Mouse (Mus musculus): ENCODE data around the gene Repin1. TPM values are rescaled to one million over a fixed set of nuclear protein-coding genes. Genes with fewer than 3 reads are reported as not detected.

Repin1 gene
- polyA plus RNA-seq, 1 experiment from 2014 or later: 34.2 TPM

DNA sequence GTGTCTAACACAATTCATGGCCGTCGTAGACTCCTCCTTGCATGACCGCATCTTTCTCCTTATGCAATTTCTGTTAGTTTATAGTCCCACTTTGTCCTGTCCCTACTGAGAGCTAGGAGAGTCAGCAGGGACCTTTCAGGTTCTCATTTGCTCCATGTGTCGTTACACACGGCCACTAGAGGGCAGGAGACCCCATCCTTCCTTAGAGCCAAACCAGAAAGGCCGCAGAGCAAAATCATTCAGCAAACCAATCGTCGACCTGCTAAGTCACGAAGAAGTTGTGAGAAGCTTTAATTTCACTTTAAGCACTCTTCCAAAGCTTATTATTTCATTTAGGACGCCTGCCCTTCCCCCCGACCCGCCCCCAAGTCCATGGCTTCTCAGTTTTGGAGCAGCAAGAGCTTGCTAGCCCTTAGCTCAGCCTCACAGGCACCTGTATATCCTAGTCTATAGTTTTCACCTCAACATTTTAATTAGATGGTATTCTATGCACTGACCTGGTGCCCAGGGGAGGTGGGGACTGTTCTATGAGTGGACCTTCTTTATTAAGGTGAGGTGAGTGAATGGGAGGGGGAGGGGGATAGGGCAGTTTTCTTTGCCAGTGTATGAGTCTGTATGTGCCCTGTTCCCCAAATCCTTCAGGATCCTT lies 52.1 kb downstream of the Repin1 start:
- DNase-seq (ENCODE audit: low spot score) (peak; percentile 84), ATAC-seq (replicated peaks; ENCODE audit: insufficient number of reproducible peaks, low FRiP score, low TSS enrichment, low read depth) (no peak; the same call in 1 of the 2 replicates)
- Histone ChIP-seq H3K9me3 (replicated peaks; ENCODE audit: control insufficient read depth, low read length) (no peaks in the 10 kb centered on the region), H3K9ac (replicated peaks; ENCODE audit: low read length) (no peak overlapping the region), H3K4me1 (ENCODE audit: control insufficient read depth, insufficient read depth, low read length) (no peaks in the 10 kb centered on the region), H3K4me3 (ENCODE audit: low read depth, low read length) (no peak overlapping the region), H3K27me3 (ENCODE audit: control insufficient read depth, insufficient read depth, low read length) (no peaks in the 10 kb centered on the region), H3K4me2 (ENCODE audit: low read depth, low read length) (no peak overlapping the region), H3K36me3 (replicated peaks; ENCODE audit: control insufficient read depth, insufficient read depth, low read depth, low read length) (no peaks in the 10 kb centered on the region), H3K27ac (replicated peaks; ENCODE audit: low read depth, low read length) (no peak overlapping the region)
- 15% methylated on average over 12 of the region's 12 CpGs for WGBS

DNA sequence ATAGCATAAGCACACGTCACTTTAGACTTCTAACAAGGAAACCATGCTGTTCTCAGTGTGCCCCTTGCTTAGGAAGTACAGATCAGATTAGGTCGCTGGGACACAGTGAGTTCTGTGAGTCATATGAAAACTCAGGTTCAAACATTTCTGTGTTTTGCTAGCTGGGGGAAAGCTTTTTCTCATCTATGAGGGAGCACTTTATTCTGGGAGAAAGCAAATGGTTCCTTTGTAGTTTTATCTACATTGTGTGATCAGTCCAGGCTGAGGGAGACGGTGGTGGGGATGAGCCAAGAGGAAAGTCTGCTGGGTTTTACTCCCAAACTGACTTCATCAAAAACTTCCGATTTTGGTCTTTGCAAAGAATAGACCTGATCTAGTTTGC lies 52.6 kb downstream of the Repin1 start:
- no peak overlapping the region for H3K27ac ChIP-seq (replicated peaks; ENCODE audit: low read depth, low read length)
- 82% methylated on average over 4 of the region's 4 CpGs for WGBS
- ATAC-seq (replicated peaks; ENCODE audit: insufficient number of reproducible peaks, low FRiP score, low TSS enrichment, low read depth): no peak
- H3K4me1 ChIP-seq (ENCODE audit: control insufficient read depth, insufficient read depth, low read length): no peaks in the 10 kb centered on the region
- H3K4me2 ChIP-seq (ENCODE audit: low read depth, low read length): no peak overlapping the region
- H3K9me3 ChIP-seq (replicated peaks; ENCODE audit: control insufficient read depth, low read length): no peaks in the 10 kb centered on the region
- no peak overlapping the region for H3K9ac ChIP-seq (replicated peaks; ENCODE audit: low read length)
- no peak for DNase-seq (ENCODE audit: low spot score)
- H3K36me3 ChIP-seq (replicated peaks; ENCODE audit: control insufficient read depth, insufficient read depth, low read depth, low read length): no peaks in the 10 kb centered on the region
- no peaks in the 10 kb centered on the region for H3K27me3 ChIP-seq (ENCODE audit: control insufficient read depth, insufficient read depth, low read length)
- no peak overlapping the region for H3K4me3 ChIP-seq (ENCODE audit: low read depth, low read length)

DNA sequence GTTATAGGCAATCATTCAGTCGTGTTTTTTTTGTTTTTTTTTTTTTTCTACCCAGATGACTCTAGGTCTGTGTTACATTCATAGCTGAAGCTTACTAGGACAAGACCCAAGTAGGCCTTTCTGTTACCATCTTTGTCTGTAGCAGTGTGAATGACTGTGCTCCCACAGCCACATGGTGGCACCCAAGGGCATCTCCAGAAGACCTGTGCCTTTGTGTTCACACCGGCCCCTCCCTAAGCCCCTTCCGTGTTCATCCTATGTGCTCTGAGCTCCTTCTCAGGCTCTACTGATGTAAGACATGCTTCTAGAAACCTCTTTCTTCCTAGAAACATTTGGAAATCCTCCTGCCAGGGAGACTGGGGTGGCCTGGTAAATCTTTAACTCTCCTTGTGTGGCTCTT lies 53.3 kb downstream of the Repin1 start, which contains the start of gene Gimap8:
Gene Gimap8 (plus strand): TSS at position 240 of the 400 bp plus-strand sequence.
- no peak within 1 kb of the TSS for H3K27ac ChIP-seq (replicated peaks; ENCODE audit: low read depth, low read length)
- no peak for DNase-seq (ENCODE audit: low spot score)
- WGBS: 43% methylated on average over 3 of the region's 3 CpGs
- H3K27me3 ChIP-seq (ENCODE audit: control insufficient read depth, insufficient read depth, low read length): no peaks in the 10 kb centered on the region
- H3K9ac ChIP-seq (replicated peaks; ENCODE audit: low read length): no peak within 1 kb of the TSS
- no peaks in the 10 kb centered on the region for H3K9me3 ChIP-seq (replicated peaks; ENCODE audit: control insufficient read depth, low read length)
- H3K4me2 ChIP-seq (ENCODE audit: low read depth, low read length): no peak within 1 kb of the TSS
- H3K36me3 ChIP-seq (replicated peaks; ENCODE audit: control insufficient read depth, insufficient read depth, low read depth, low read length): no peaks in the 10 kb centered on the region
- no peaks in the 10 kb centered on the region for H3K4me1 ChIP-seq (ENCODE audit: control insufficient read depth, insufficient read depth, low read length)
- H3K4me3 ChIP-seq (ENCODE audit: low read depth, low read length): no peak within 1 kb of the TSS
- no peak for ATAC-seq (replicated peaks; ENCODE audit: insufficient number of reproducible peaks, low FRiP score, low TSS enrichment, low read depth)

DNA sequence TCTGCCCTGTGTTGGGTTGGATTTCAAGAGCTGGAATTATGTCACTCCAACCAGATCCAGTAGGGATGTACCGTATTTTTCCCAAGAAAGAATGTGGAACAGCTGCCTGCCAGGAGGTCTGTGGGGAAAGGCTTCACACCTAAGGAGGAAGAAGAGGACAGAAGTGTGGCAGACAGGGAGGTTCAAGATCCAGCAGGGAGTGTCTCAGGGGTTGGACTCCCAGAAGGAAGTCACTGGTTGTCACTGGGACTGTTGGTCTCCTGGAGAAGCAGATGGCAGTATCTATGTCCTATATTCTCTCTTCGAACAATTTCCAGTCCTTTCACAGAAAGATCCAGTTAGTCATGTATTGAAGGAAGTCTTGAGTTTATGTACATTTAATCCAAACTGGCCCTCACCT lies 53.9 kb downstream of the Repin1 start:
- DNase-seq (ENCODE audit: low spot score) (no peak), ATAC-seq (replicated peaks; ENCODE audit: insufficient number of reproducible peaks, low FRiP score, low TSS enrichment, low read depth) (no peak)
- Histone ChIP-seq H3K27me3 (ENCODE audit: control insufficient read depth, insufficient read depth, low read length) (no peaks in the 10 kb centered on the region), H3K4me1 (ENCODE audit: control insufficient read depth, insufficient read depth, low read length) (no peaks in the 10 kb centered on the region), H3K4me2 (ENCODE audit: low read depth, low read length) (no peak overlapping the region), H3K9ac (replicated peaks; ENCODE audit: low read length) (no peak overlapping the region), H3K36me3 (replicated peaks; ENCODE audit: control insufficient read depth, insufficient read depth, low read depth, low read length) (no peaks in the 10 kb centered on the region), H3K9me3 (replicated peaks; ENCODE audit: control insufficient read depth, low read length) (no peaks in the 10 kb centered on the region), H3K4me3 (ENCODE audit: low read depth, low read length) (no peak overlapping the region), H3K27ac (replicated peaks; ENCODE audit: low read depth, low read length) (no peak overlapping the region)
- WGBS: 91% methylated on average over 2 of the region's 2 CpGs

Other genes starting within 250 kb of the Repin1 start
- gene Krba1, start 198.3 kb upstream of the Repin1 start, polyA plus RNA-seq (2014; fragmentation: Nextera tagmentation; extraction: Ambion mirVana): 18.4 and 19.8 TPM in 2 replicates
- gene Zfp467, start 148.1 kb upstream of the Repin1 start, polyA plus RNA-seq (2014; fragmentation: Nextera tagmentation; extraction: Ambion mirVana): 16.6 and 17.1 TPM in 2 replicates
- gene Sspo, start 145.7 kb upstream of the Repin1 start, polyA plus RNA-seq (2014; fragmentation: Nextera tagmentation; extraction: Ambion mirVana): 0.33 and 0.36 TPM in 2 replicates
- 18.9 and 22.3 TPM in 2 replicates for gene Atp6v0e2, start 56.3 kb upstream of the Repin1 start, polyA plus RNA-seq (2014; fragmentation: Nextera tagmentation; extraction: Ambion mirVana)
- 10.9 and 14.3 TPM in 2 replicates for gene Lrrc61, start 39.1 kb upstream of the Repin1 start, polyA plus RNA-seq (2014; fragmentation: Nextera tagmentation; extraction: Ambion mirVana)
- gene Rarres2, start 21.1 kb upstream of the Repin1 start, polyA plus RNA-seq (2014; fragmentation: Nextera tagmentation; extraction: Ambion mirVana): 3.8 and 4.3 TPM in 2 replicates
- not detected in 2 replicates for gene Gm45021, start 4.3 kb upstream of the Repin1 start, polyA plus RNA-seq (2014; fragmentation: Nextera tagmentation; extraction: Ambion mirVana)
- gene Gm44965, start 58 bp downstream of the Repin1 start, polyA plus RNA-seq (2014; fragmentation: Nextera tagmentation; extraction: Ambion mirVana): not detected in 2 replicates
- 7.1 and 7.4 TPM in 2 replicates for gene Zfp775, start 8.2 kb downstream of the Repin1 start, polyA plus RNA-seq (2014; fragmentation: Nextera tagmentation; extraction: Ambion mirVana)
- gene AI854703, start 32.9 kb downstream of the Repin1 start, polyA plus RNA-seq (2014; fragmentation: Nextera tagmentation; extraction: Ambion mirVana): 0.69 and 0.71 TPM in 2 replicates
- 0.20 and 0.25 TPM in 2 replicates for gene Gimap8, start 53.4 kb downstream of the Repin1 start, polyA plus RNA-seq (2014; fragmentation: Nextera tagmentation; extraction: Ambion mirVana)
- gene Gimap9, start 82.2 kb downstream of the Repin1 start, polyA plus RNA-seq (2014; fragmentation: Nextera tagmentation; extraction: Ambion mirVana): 9.0 and 10.2 TPM in 2 replicates
- gene Gimap4, start 90.7 kb downstream of the Repin1 start, polyA plus RNA-seq (2014; fragmentation: Nextera tagmentation; extraction: Ambion mirVana): 9.6 and 10.2 TPM in 2 replicates
- gene Gimap6, start 114.3 kb downstream of the Repin1 start, polyA plus RNA-seq (2014; fragmentation: Nextera tagmentation; extraction: Ambion mirVana): 13.9 and 16.9 TPM in 2 replicates
- not detected in 2 replicates for gene Gm28053, start 124.7 kb downstream of the Repin1 start, polyA plus RNA-seq (2014; fragmentation: Nextera tagmentation; extraction: Ambion mirVana)
- not detected in 2 replicates for gene Gimap7, start 124.7 kb downstream of the Repin1 start, polyA plus RNA-seq (2014; fragmentation: Nextera tagmentation; extraction: Ambion mirVana)
- gene Gimap1, start 145.2 kb downstream of the Repin1 start, polyA plus RNA-seq (2014; fragmentation: Nextera tagmentation; extraction: Ambion mirVana): 5.5 and 5.6 TPM in 2 replicates
- gene Gimap5, start 152.3 kb downstream of the Repin1 start, polyA plus RNA-seq (2014; fragmentation: Nextera tagmentation; extraction: Ambion mirVana): 0.63 and 1.2 TPM in 2 replicates
- not detected in 2 replicates for gene Gimap3, start 177.0 kb downstream of the Repin1 start, polyA plus RNA-seq (2014; fragmentation: Nextera tagmentation; extraction: Ambion mirVana)
- gene Tmem176a, start 247.0 kb downstream of the Repin1 start, polyA plus RNA-seq (2014; fragmentation: Nextera tagmentation; extraction: Ambion mirVana): 30.4 and 32.7 TPM in 2 replicates
- gene Tmem176b, start 247.6 kb downstream of the Repin1 start, polyA plus RNA-seq (2014; fragmentation: Nextera tagmentation; extraction: Ambion mirVana): 87.3 and 103 TPM in 2 replicates